Mouse (Mus musculus) embryo, embryonic 10.5 days (tissue): ENCODE results near the gene Olfr462.
A peak's percentile ranks its signal among the peaks of the same experiment; 100 is the strongest.

Experiments used
- DNase-seq: peaks from one replicate; pipeline ENCODE4 v3.0.0-alpha.2; 2015; ENCODE audit warnings: low spot score

Olfr462 gene

GRCm38 (mm10) chr11:87847884-87848283 is 44.2 kb downstream of the Olfr462 start:
- peak; percentile 21 for DNase-seq

GRCm38 (mm10) chr11:87846968-87847600 is 45.0 kb downstream of the Olfr462 start:
- DNase-seq = no peak

GRCm38 (mm10) chr11:87841436-87841835 is 50.6 kb downstream of the Olfr462 start:
- no peak for DNase-seq

GRCm38 (mm10) chr11:87840676-87841075 is 51.4 kb downstream of the Olfr462 start:
- no peak for DNase-seq
